Mouse (Mus musculus) thymus, postnatal 10 days (tissue): ENCODE measurements around the gene Oaz3.

Experiments
- DNase-seq, 2 experiments: peaks; one replicate each; pipeline ENCODE4 v3.0.0; 2021; ENCODE audit warnings: low spot score in 2 of 2

Oaz3 gene

DNA sequence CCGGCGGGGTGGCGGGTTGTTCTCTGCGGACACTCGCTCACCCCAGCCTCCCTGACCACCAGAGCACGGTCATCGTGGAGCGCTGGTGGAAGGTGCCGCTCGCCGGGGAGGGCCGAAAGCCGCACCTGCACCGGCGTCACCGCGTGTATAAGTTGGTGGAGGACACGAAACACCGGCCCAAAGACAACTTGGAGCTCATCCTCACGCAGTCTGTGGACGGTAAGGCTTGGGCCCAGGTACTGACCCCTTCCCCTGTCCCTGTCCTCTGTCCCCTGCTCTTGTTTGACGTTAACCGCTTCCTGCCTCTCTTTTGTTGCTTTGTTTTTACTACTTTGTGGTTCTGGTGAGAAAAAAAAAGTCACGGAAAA, at the start of gene Oaz3:
Gene Oaz3 (minus strand): TSS at position 319 of the 368 bp plus-strand sequence.
- no peak for DNase-seq

DNA sequence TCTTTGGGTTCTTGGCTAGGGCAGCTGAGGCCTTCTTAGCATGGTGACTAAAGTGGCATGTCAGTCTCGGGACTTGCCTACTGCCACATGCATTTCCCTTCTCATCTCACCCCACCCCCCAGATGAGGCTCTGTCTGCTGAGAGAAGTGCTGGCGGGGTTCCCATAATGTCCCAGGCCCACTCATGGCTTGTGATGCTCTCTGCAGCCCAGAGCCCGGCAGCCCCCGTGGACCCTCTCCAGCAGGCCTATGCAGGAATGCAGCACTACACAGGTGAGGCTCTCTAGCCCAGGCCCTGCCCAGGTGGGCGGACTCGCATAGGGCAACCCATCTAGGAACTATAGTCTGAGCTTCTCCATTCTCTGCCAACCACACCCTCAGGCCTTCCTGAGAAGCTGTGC, 43.9 kb upstream of the Oaz3 start:
- DNase-seq, result no peak

DNA sequence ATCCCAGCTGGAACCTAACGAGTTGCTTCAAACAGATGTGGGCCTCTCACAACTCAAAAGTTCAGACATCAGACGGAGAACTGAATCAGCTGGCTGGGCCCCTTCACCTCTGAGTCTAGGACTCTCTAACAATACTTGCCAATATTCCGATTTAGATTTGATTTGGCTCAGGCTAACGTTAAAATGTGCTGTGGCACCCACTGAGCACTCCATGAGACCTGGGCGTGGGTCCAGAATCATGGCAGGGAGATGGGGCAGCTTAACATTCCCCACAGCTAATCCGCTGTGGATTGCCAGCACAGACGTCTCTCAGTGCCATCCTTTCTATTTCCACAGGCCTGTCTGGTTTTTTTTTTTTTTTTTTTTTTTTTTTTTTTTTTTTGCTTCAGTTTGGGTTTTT, 42.2 kb upstream of the Oaz3 start:
- no peak for DNase-seq

DNA sequence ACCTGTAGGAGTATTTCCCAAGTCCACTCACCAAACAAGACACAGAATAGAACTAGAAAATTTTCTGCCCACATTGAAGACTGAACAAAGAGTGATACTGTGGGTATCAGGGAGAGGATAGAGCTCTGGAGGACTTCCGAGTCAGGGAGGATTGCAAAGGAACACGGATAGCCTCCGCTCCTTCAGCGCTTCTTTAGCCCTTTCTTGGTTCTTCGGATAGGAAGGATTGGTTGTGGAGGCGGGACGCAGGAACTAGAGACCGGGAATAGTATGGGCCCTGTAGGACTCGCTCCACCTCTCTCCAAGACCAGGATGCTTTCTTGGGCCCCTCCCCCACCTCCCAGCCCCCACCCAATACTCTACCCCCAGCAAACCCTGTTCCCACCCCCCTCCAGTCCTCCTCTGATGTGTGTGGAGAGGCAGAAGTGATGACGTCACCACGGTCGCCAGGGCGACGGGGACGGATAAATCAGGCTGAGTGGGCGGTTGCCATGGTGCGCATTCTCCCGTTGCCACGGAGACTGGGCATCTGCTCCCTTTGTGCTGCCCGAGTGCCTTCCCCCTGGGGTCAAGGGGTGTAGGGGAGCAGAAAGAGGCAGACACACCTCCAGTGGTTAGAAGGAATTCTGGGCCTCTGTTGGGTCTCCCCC, 40.2 kb upstream of the Oaz3 start:
- DNase-seq, result no peak

DNA sequence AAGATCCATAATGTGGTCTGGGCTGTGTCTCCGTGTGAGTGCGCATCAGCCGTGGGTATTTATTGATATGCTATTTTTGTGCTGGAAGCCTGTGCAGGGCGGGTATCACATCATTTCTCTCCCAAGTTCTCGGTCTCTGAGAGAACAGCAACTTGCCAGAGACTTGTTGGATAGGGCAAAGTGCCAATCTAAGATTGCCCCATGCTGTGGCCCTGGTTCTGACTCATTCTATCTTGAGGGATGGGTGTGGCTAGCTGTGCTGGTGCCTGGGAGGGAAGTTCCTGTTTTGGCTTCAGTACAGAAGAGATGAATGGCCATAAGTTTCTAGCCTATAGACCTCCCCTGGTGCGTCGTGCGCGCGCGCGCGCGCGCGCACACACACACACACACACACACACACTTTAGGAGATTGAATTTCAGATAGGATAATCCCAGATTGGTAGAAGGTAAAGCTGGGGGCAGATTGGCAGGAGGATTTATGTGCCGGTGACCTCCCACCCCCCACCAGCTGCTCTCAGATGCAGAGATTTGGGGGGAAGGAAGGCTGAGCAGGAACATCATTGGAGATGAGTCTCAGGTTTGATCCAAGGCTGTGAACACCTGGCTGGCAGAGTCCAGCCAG, 39.2 kb upstream of the Oaz3 start:
- no peak for DNase-seq

DNA sequence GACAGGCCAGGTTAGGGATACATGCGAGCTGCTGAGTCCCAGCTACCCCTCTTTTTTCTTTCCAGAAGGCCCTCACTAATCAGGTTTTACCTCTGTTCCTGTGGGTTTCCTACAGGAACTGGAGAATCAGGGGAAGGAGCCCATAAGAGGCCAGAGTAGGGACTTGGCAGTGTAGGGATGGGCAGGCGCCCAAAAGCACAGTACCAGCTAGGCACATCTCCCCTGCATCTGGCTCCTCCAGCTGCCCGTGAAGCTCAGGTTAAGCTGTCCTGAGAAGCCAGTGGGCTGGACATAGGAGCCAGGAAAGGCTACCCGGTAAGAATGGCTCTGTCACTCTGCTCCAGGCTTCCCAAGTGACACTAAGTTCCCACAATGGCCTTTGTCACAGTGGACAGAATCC, 37.7 kb upstream of the Oaz3 start:
- no peak for DNase-seq

DNA sequence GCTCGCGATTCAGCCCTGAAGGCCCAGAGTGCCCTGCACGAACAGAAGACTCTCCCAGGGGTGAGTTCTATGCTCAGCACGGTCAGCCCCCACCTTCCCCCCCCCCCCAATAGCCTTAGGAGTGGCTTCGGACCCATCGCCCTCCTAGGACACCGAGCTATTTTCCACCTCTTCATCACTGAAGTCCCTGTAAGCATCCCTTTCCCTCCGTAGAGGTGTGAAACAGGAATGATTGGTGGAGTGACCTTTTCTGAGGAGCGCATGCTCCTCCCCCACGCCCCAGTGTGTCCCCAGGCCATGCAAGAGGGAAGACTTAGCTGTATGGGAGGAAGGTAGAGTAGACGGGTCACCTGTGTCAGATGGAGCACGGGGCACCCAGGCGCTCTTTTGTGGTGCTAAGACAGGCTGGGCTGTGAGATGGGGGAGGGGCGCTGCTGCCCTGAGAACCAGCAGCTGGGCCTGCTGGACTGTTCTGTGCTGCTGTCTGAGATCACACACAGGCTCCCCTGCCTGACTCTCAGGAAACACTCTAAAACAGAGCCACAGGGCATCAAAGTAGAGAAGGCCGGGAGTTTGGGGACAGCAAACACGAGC, 36.7 kb upstream of the Oaz3 start, which contains the start of gene Riiad1:
Gene Riiad1 (minus strand): TSS at position 51 of the 594 bp plus-strand sequence.
- no peak for DNase-seq

DNA sequence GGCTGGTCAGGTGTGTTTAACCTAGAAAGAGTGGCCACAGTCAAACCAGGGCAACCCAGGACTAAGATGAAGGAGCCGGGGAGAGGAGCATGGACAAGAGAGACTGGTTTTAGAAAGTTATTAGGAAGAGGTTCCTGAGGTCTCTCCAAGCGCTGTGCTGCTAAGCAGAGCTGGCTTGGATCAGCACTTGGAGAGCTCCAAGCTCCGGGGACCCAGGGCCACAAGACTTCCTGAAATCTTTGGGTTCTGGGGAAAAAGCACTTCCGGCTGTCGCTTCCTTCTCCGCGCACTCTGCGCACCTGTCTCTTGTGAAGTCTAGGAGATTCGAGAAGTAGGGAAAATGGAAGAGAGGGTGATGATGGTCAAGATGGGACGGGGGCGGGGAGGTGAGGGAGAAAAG, 35.8 kb upstream of the Oaz3 start:
- no peak for DNase-seq

DNA sequence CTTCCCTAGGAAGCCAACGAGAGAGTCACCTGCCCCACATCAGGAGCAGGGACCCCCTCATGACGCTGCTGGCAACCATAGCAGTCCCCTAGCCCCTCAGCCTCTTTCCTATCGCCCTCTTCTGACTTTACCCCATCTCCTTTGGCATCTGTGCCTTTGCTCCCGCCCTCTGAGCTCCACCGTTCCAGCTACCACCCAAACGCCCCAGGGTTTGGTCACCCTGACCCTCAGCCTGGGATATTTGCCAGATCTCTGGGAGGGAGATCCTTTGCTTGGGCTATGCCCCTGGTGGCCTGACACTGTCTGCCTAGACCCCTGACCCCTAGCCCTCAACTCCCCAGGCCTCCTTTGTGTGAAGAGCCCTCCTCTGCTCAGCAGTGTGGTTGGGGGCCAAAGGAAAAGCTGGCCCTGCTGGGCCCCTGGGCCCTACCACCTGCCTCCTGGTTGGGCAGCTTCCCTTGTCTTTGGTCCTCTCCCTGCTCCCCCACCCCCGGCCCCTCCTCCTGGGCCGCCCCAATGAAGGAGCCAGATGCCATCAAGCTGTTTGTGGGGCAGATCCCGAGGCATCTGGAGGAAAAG, 35.0 kb upstream of the Oaz3 start:
- no peak for DNase-seq

DNA sequence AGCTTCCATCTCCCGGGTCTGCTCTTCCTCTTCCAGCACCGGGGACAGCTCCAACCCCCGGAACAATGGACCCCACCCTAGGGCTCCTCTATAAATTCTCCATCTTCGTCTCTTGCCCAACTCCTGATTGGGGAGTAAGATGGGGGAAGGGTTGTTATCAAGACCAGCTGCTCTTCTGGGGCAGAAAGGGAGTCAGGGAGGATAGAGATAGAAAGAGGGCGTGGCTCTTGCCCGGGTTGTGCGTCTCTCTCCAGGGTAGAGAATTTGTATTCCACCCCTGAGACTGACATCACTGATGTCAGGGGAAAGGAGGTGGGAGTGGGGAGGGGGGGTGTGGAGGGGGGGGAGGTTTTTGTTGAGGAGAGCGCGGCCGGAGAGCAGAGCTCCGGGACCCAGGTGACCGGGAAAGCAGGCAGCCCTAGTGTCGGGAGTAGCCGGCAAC, 34.3 kb upstream of the Oaz3 start, which contains the start of gene Celf3:
Gene Celf3 (plus strand): TSS at position 315 of the 442 bp plus-strand sequence.
- DNase-seq, result no peak

DNA sequence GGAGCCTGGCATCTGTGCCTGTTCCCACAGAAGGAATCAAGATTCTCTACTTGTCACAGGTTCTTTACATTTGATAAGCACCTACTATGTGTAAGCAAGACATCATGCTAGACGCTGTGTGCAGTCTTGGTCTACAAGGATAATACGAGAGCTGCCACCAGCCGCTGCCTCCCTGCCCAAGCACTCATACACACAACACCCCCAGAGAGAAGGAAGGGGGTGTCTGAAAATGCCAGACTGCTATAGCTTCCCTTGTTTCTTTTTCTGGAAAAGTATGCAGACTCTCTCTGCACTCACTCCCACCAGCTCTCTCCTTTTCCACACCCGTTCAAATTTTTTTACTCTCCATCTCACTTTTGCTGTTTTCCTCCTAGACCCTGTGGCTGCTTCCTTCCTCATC, 33.7 kb upstream of the Oaz3 start:
- no peak for DNase-seq

DNA sequence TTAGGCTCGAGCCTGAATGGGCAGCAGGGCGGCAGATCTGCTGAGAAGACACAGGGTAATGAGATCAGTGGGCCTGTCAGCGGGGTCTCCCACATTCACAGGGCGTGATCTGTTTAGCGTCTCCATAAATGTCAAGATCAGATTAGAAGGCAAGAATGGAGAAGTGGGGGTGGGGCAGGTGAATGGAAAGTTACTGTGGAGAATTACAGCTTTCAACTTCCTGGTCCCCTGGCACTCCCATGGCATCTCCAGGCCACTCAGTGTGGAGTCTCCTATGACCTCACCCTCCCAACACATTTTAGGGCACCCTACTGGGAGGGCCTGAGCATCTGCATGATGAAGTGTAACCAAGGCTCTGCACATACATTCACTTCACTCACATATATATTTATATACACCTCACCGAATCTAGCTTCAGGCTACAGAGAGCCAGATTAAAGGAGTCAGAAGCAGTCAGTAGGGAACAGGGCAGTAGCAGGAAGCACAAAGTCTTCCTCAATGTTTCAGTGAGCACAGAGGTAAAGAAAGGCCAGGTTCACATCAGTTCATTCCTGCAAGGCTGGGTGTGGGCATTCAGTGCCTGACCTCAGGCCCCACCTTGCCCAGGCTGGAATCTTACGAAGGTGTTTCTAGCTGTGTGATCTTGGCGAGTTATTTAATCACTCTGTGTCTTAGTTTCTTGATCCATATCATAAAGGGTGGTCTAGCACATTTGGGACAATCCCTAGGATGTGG, 32.8 kb upstream of the Oaz3 start:
- no peak for DNase-seq

DNA sequence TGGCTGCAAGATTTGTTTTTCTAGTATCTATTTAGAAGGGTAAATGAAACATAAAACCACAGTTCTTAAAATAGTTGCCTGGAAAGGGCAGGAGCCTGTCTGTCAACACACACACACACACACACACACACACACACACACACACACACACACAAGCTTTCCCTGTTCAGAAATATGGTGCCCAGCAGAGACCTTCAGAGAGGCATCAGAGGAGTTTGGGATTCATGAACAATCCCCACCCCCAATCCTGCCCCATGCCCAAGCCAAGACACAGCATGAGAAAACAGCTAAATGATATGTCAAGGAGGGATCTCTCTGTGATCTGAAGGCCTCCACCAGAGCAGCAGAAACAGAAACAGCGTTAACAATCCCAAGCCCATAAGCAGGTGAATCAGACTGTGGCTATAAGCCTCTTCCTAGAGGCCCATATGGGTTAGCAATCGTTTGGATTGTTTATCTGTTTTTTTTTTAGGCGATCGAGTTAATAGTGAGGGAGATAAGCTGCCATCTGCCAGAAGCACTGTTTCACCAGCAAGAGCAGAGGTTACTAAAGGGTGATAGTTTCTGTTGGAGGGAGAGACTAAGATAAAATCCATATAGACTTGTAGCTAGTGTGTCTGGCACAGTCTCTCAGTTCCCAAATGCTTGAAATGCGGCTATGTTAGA, 30.0 kb upstream of the Oaz3 start:
- DNase-seq, result no peak

DNA sequence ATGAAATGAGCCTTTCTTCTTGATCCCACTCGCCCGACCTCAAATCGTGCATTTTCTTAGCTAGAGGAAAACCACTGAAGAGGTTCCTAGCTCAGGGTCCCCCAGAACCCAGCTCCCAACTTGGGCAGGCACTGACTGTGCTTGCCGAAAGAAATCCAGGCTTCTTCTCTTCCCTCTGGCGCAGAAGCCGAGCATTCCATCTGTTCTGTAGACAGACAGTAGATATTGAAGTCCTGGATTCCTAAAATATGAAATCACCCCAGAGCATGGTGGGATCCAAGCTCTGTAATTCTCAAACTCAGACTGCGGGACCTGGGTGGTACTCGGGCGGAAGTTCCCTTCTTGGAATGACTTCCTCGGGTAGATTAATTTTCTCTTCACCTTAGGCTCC, 29.4 kb upstream of the Oaz3 start:
- DNase-seq, result no peak

DNA sequence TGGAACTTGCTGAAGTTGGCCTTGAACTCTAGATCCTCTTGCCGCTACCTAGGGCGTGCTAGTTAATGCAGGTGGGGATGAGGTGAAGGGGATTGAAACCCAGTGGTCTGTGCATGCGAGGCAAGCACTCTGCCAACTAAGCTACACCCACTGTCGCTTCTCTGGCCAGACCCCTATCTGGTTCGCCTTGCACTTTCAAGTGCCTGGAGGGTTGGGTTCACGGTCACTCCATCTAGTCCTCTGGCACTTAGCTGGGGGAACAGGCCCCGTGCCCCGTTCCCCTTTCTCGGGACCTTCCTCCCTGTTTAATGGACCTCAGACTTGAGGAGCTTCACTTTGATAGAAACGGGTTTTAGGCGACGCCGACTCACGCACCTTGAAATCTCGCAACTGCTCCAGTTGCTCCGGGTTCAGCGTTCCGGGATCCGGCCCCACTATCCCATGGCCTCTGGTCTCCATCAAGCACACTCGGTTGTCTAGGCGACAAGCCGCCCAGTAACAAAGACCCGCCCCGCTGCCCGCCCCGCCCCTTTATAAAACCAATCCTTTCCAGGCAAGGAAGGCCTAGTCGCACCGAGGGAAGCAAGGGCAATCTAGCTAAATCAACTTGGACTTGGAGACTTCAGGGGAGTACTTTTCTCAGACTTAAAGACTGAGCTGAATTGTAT, 28.9 kb upstream of the Oaz3 start:
- no peak for DNase-seq

DNA sequence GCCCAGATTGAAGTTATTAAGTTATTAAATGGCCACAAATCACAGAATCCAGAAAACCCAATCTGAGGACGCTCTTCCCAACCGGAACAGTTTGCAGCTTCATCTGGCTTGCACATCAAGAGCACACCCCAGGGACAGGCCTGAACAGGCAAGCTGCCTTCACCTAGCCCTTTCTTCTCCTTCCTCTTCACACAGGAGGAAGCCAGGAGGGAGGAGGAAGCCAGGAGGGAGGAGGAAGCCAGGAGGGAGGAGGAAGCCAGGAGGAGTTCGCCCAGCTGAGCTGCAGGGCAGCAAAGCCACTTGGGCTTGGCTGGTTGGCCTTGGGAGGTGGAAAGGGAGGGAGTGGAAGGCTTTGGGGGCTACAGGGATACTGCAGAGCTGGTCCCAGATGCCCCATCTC, 25.2 kb upstream of the Oaz3 start:
- no peak for DNase-seq

DNA sequence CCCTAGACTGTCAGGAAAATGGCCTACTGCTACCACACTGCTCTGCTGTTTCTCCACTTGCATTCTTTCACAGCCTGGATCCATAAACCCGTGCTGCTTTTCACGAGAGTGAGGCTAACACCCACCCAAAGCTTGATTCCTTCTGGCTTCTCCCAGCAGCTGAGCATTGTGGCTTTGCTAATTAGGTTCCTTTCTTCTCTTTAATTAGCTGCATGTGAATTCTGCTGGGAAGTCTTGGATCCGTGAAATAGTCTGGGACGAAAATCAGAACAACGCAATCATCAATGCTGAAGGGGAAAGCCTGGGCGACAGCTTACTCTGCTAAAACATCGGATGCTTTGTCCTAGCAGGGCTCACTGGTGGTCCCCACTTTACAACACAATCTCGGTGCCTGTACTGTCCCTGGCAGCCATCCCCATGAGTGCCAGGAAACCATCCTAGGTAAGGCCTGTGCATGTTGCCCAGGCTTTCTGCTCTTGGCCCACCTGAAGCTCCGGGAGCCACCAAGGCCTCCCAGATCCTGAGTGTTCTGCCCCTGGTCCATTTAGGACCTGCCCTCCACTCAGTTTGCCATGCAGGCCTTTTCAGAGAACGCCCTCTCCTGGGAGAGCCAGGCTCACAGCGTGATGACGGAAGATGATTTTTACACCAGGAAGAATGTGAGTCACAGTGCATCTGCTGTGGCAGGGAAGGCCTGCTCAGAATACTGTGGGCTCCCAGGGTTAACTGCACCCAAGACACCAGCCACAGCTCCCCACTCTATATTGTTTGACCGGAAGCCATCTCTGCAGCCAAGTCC, 22.1 kb upstream of the Oaz3 start:
- DNase-seq, result no peak

DNA sequence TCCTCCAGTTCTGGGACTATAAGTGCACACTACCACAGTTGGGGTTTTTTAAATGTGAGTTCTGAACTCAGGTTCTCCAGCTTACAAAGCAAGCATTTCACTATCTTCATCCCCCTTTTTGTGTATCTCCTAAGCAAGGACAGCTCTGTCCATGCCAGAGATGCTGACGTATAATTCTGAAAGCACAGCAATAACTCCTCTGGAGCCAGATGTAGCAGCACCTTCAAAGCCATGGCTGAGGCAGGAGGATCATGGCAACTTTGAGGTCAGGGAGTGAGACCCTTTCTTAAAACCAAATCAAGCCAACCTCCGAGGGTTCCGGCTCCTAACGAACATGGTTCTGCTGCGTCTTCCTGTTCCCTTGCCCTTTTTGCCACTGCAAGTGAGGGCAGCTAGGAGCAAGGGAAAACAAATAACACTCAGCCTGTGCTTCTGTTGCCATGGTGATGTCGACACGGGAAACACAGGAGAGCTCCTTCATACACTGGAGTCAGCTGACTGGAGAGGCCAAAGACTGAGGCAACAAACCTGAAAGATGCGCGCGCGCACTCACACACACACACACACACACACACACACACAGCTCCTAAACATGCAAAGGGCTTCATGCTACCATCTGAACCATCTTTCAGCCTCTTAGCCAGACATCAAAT, 20.3 kb upstream of the Oaz3 start:
- no peak for DNase-seq

DNA sequence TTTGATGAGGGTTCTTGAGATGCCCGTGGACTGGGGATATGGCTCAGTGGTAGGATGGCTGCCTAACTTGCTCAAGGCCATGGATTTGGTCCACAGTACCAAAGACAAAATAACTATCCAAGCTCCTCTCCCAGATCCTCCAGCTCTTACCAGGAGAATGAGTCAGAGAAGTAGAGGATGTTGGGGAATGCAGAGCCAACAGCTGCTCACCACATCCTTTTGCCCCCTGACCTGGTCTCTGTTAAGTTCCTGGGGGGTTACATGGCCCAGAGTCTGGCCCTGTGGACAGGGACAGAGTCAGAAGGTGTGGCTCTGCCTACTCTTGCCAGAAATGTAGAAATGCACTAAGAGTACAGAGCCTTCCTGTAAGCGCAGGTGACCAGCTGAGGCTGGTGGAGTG, 16.1 kb upstream of the Oaz3 start:
- DNase-seq, result no peak

DNA sequence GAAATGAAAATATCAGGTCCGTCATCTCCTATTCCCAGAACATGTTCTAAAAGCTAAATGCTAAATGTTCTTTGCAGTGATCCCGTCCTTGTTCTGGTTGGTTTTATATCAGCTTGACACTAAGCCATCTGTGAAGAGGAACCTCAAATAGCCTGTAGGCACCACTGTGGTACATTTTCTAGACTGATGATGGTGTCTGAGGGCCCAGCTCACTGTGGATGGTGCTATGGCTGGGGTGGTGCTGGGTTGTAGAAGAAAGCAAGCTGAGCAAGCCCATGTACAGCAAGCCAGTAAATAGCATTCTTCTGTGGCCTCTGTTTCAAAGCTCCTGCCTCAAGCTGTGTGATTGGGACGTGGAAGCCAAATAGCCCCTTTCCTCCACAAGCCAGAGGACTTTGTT, 13.3 kb upstream of the Oaz3 start:
- DNase-seq, result no peak
